Mouse (Mus musculus) heart, embryonic 14.5 days (tissue): ENCODE measurements around the gene Slc24a2. TPM values are rescaled to one million over a fixed set of nuclear protein-coding genes. Genes with fewer than 3 reads are reported as not detected.

ENCODE experiments used
- ATAC-seq: fragments of 200-750 bp; cut with Nextera tagmentation; 2 replicates; pipeline ENCODE4 v1.8.0; 2017; ENCODE audit warnings: low read depth, moderate TSS enrichment; ENCODE audit not compliant: insufficient number of reproducible peaks, insufficient read depth, low FRiP score
- H3K27ac ChIP-seq, 2 experiments: fragments of 200-500 bp in 1 of 2; fragments of 300-500 bp in 1 of 2; sonication (generic) in 1 of 2; replicated peaks in 1 of 2; 2 replicates each; pipeline ENCODE4 v1.5.1; 2012 to 2014; ENCODE audit warnings: low read depth in 2 of 2, low read length in 2 of 2, control low read depth in 1 of 2, mild to moderate bottlenecking in 1 of 2, mixed read lengths in 1 of 2; ENCODE audit not compliant: control insufficient read depth in 1 of 2, insufficient read depth in 1 of 2
- H3K27me3 ChIP-seq: fragments of 300-500 bp; sonication (generic); 2 replicates; pipeline ENCODE4 v1.6.1; 2014; ENCODE audit warnings: mild to moderate bottlenecking, low read length, control low read depth; ENCODE audit not compliant: control insufficient read depth, insufficient read depth
- H3K36me3 ChIP-seq: fragments of 300-500 bp; sonication (generic); 2 replicates; pipeline ENCODE4 v1.6.1; 2014; ENCODE audit warnings: mild to moderate bottlenecking, control low read depth, low read length, mixed read lengths; ENCODE audit not compliant: control insufficient read depth, insufficient read depth
- H3K4me1 ChIP-seq, 2 experiments: fragments of 200-500 bp in 1 of 2; fragments of 300-500 bp in 1 of 2; sonication (generic) in 1 of 2; 2 replicates each; pipeline ENCODE4 v1.6.1; 2012 to 2014; ENCODE audit warnings: low read length in 2 of 2, control low read depth in 1 of 2, mixed read lengths in 1 of 2; ENCODE audit not compliant: control insufficient read depth in 2 of 2, insufficient read depth in 2 of 2
- H3K4me2 ChIP-seq: fragments of 300-500 bp; sonication (generic); 2 replicates; pipeline ENCODE4 v1.6.1; 2014; ENCODE audit warnings: mild to moderate bottlenecking, low read length
- H3K4me3 ChIP-seq, 2 experiments: fragments of 200-500 bp in 1 of 2; fragments of 300-500 bp in 1 of 2; sonication (generic) in 1 of 2; 2 replicates each; pipeline ENCODE4 v1.5.1; 2012 to 2014; ENCODE audit warnings: low read length in 2 of 2, mild to moderate bottlenecking in 2 of 2, control low read depth in 1 of 2, low read depth in 1 of 2, moderate library complexity in 1 of 2; ENCODE audit not compliant: control insufficient read depth in 1 of 2, insufficient read depth in 1 of 2
- H3K9ac ChIP-seq: fragments of 300-500 bp; sonication (generic); 2 replicates; pipeline ENCODE4 v1.6.1; 2014; ENCODE audit warnings: mild to moderate bottlenecking, low read length
- H3K9me3 ChIP-seq: fragments of 300-500 bp; sonication (generic); 2 replicates; pipeline ENCODE4 v1.6.1; 2016; ENCODE audit warnings: low read length, control low read depth; ENCODE audit not compliant: control insufficient read depth
- WGBS: fragments of 180-500 bp; shearing (Covaris S2); extraction: QIAGEN DNeasy Blood & Tissue Kit; methylation state at CpG from one replicate; pipeline ENCODE4 v1.1.7; 2014; 5-methylcytosine and 5-hydroxymethylcytosine counted together
- polyA plus RNA-seq: library from polyadenylated mRNA; unstranded; fragments of >200 nt; fragmentation: Nextera tagmentation; extraction: Ambion mirVana; gene quantifications from 2 replicates; pipeline ENCODE4 v1.2.1, GENCODE M21; 2014

Slc24a2 gene
- polyA plus RNA-seq, 1 experiment from 2014 or later, result 7.4 TPM

- H3K4me1 ChIP-seq, result no peaks in the 10 kb centered on the region
- H3K4me3 ChIP-seq, result no peak overlapping the region
- no peak overlapping the region for H3K9ac ChIP-seq
- WGBS, result 85% methylated on average over 9 of the region's 9 CpGs
- H3K27ac ChIP-seq, result no peak overlapping the region
- ATAC-seq, result no peak
- no peaks in the 10 kb centered on the region for H3K27me3 ChIP-seq
- H3K36me3 ChIP-seq, result no peaks in the 10 kb centered on the region
- no peaks in the 10 kb centered on the region for H3K9me3 ChIP-seq
- no peak overlapping the region for H3K4me2 ChIP-seq
Measured at GRCm38 (mm10) chr4:87043296-87043695, 187.0 kb downstream of the Slc24a2 start.

GRCm38 (mm10) chr4:87041412-87041997 is 188.8 kb downstream of the Slc24a2 start:
- no peaks in the 10 kb centered on the region for H3K27me3 ChIP-seq
- no peak overlapping the region for H3K4me2 ChIP-seq
- peaks cover 3% of the 10 kb centered on the region in 2 experiments; a peak in 1 of 4 replicates for H3K4me1 ChIP-seq
- 73% methylated on average over 7 of the region's 7 CpGs for WGBS
- H3K4me3 ChIP-seq, result no peak overlapping the region
- no peaks in the 10 kb centered on the region for H3K9me3 ChIP-seq
- H3K27ac ChIP-seq, result no peak overlapping the region
- H3K9ac ChIP-seq, result no peak overlapping the region
- no peaks in the 10 kb centered on the region for H3K36me3 ChIP-seq
- no peak for ATAC-seq

DNA sequence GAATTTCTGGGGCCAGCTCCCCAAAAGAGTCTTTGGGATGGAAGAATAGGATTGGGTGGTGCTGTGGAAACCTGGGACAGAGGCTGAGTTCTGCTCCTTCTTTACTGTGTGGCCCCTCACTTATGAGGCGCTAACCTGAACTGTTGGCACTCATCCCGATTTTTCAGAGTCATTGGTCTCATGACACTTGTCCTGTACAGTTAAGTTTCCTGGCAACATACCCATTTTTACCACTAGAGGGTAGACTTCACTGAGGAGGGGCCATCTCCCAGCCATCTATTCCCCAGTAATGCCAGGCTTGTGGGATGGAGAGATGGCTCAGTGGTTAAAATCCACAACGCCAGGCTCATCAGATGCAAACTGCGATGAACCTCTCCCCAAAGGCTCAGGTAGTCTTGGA is 192.7 kb downstream of the Slc24a2 start:
- H3K4me2 ChIP-seq, result no peak overlapping the region
- ATAC-seq, result no peak
- H3K27me3 ChIP-seq, result no peaks in the 10 kb centered on the region
- 54% methylated on average over 4 of the region's 4 CpGs for WGBS
- no peaks in the 10 kb centered on the region for H3K9me3 ChIP-seq
- no peaks in the 10 kb centered on the region for H3K36me3 ChIP-seq
- H3K27ac ChIP-seq, result no peak overlapping the region
- no peak overlapping the region for H3K4me3 ChIP-seq
- H3K4me1 ChIP-seq, result peaks cover 3% of the 10 kb centered on the region in 2 experiments; a peak in 1 of 4 replicates
- H3K9ac ChIP-seq, result no peak overlapping the region

GRCm38 (mm10) chr4:87036507-87036906 is 193.8 kb downstream of the Slc24a2 start:
- H3K9me3 ChIP-seq, result no peaks in the 10 kb centered on the region
- no peak overlapping the region for H3K27ac ChIP-seq
- no peaks in the 10 kb centered on the region for H3K36me3 ChIP-seq
- no peak overlapping the region for H3K4me3 ChIP-seq
- H3K4me2 ChIP-seq, result no peak overlapping the region
- ATAC-seq, result no peak
- H3K4me1 ChIP-seq, result peaks cover 3% of the 10 kb centered on the region in 2 experiments; a peak in 1 of 4 replicates
- H3K27me3 ChIP-seq, result no peaks in the 10 kb centered on the region
- no peak overlapping the region for H3K9ac ChIP-seq
- WGBS, result 64% methylated on average over 5 of the region's 5 CpGs

GRCm38 (mm10) chr4:87035701-87036100 is 194.6 kb downstream of the Slc24a2 start:
- Histone ChIP-seq H3K4me3 (no peak overlapping the region), H3K9me3 (no peaks in the 10 kb centered on the region), H3K9ac (no peak overlapping the region), H3K36me3 (no peaks in the 10 kb centered on the region), H3K4me1 (peaks cover 3% of the 10 kb centered on the region in 2 experiments; a peak in 1 of 4 replicates), H3K4me2 (no peak overlapping the region), H3K27me3 (no peaks in the 10 kb centered on the region), H3K27ac (no peak overlapping the region)
- ATAC-seq, result no peak
- 85% methylated on average over 10 of the region's 10 CpGs for WGBS

GRCm38 (mm10) chr4:87032632-87033031 is 197.6 kb downstream of the Slc24a2 start:
- Histone ChIP-seq H3K4me2 (no peak overlapping the region), H3K36me3 (no peaks in the 10 kb centered on the region), H3K4me1 (peaks cover 3% of the 10 kb centered on the region in 2 experiments; a peak in 1 of 4 replicates), H3K27ac (no peak overlapping the region), H3K27me3 (no peaks in the 10 kb centered on the region), H3K9ac (no peak overlapping the region), H3K4me3 (no peak overlapping the region), H3K9me3 (no peaks in the 10 kb centered on the region)
- no peak for ATAC-seq
- WGBS, result 86% methylated on average over 8 of the region's 8 CpGs

- no peak overlapping the region for H3K9ac ChIP-seq
- no peaks in the 10 kb centered on the region for H3K27me3 ChIP-seq
- no peaks in the 10 kb centered on the region for H3K36me3 ChIP-seq
- WGBS, result 75% methylated on average over 2 of the region's 2 CpGs
- no peak overlapping the region for H3K4me2 ChIP-seq
- no peaks in the 10 kb centered on the region; a peak in 3 of 4 replicates for H3K4me1 ChIP-seq
- no peak overlapping the region for H3K27ac ChIP-seq
- ATAC-seq, result no peak
- no peak overlapping the region for H3K4me3 ChIP-seq
- H3K9me3 ChIP-seq, result no peaks in the 10 kb centered on the region
Measured at GRCm38 (mm10) chr4:87031076-87031475, 199.2 kb downstream of the Slc24a2 start.
